Mouse (Mus musculus) heart, adult 11 months (tissue): ENCODE results near the gene Gm6465.
"Not testable (repeated sequence)": the region's sequence is repeated elsewhere in the genome, so short reads cannot be mapped to it uniquely, and the experiment has no call there.

Source experiments
- DNase-seq: peaks from one replicate; pipeline ENCODE4 v3.0.0; 2022

Gene Gm6465

GRCm38 (mm10) chr5:11845239-11845638, at the start of gene Gm6465:
TSS of gene Gm6465 (plus strand) at chr5:11845539.
- not testable (repeated sequence) for DNase-seq

GRCm38 (mm10) chr5:11845824-11846223, 485 bp downstream of the Gm6465 start:
- DNase-seq: not testable (repeated sequence)

GRCm38 (mm10) chr5:11857909-11858308, 12.6 kb downstream of the Gm6465 start:
- peak; percentile 86 for DNase-seq
